Mouse (Mus musculus) ovary, postnatal 10 days (tissue): ENCODE measurements around the gene Slc35g2.

Experiments used
- DNase-seq: peaks from one replicate; pipeline ENCODE4 v3.0.0; 2022; ENCODE audit warnings: low spot score

Slc35g2 gene

GRCm38 (mm10) chr9:100570626-100571233, at the start of gene Slc35g2:
Slc35g2 (minus strand) TSS chr9:100571090.
- no peak for DNase-seq

- DNase-seq = peak; percentile 10
These were observed 46.1 kb upstream of the Slc35g2 start for GRCm38 (mm10) chr9:100616947-100617346.

GRCm38 (mm10) chr9:100613501-100614071, 42.7 kb upstream of the Slc35g2 start:
- DNase-seq = no peak

- no peak for DNase-seq
These were observed 35.2 kb upstream of the Slc35g2 start for GRCm38 (mm10) chr9:100605985-100606554.

- no peak for DNase-seq
These were observed 34.6 kb upstream of the Slc35g2 start for GRCm38 (mm10) chr9:100605522-100605921.

- no peak for DNase-seq
These were observed 32.3 kb upstream of the Slc35g2 start for GRCm38 (mm10) chr9:100603156-100603555.

- DNase-seq = no peak
These were observed 31.2 kb upstream of the Slc35g2 start for GRCm38 (mm10) chr9:100602130-100602529.

GRCm38 (mm10) chr9:100599761-100600328, 29.0 kb upstream of the Slc35g2 start:
- DNase-seq = no peak

- no peak for DNase-seq
These were observed 26.7 kb upstream of the Slc35g2 start, which contains the start of gene Stag1 for GRCm38 (mm10) chr9:100597546-100597945. Stag1 (plus strand) TSS chr9:100597798.

GRCm38 (mm10) chr9:100596317-100596716, 25.4 kb upstream of the Slc35g2 start:
- no peak for DNase-seq

GRCm38 (mm10) chr9:100590462-100590861, 19.6 kb upstream of the Slc35g2 start:
- DNase-seq = no peak

GRCm38 (mm10) chr9:100584031-100584430, 13.1 kb upstream of the Slc35g2 start:
- no peak for DNase-seq

- no peak for DNase-seq
These were observed 12.1 kb upstream of the Slc35g2 start for GRCm38 (mm10) chr9:100582883-100583575.

- no peak for DNase-seq
These were observed 10.9 kb upstream of the Slc35g2 start for GRCm38 (mm10) chr9:100581543-100582492.

GRCm38 (mm10) chr9:100580196-100580740, 9.4 kb upstream of the Slc35g2 start:
- no peak for DNase-seq

GRCm38 (mm10) chr9:100573942-100574341, 3.1 kb upstream of the Slc35g2 start:
- no peak for DNase-seq

GRCm38 (mm10) chr9:100573300-100573699, 2.4 kb upstream of the Slc35g2 start:
- DNase-seq = no peak

- no peak for DNase-seq
These were observed 621 bp upstream of the Slc35g2 start for GRCm38 (mm10) chr9:100571511-100571910.

- DNase-seq = no peak
These were observed 878 bp downstream of the Slc35g2 start for GRCm38 (mm10) chr9:100569798-100570625.

GRCm38 (mm10) chr9:100560251-100560890, 10.5 kb downstream of the Slc35g2 start:
- no peak for DNase-seq
